Mouse (Mus musculus): ENCODE results near the gene Gm525. TPM values are rescaled to one million over a fixed set of nuclear protein-coding genes. Genes with fewer than 3 reads are reported as not detected.
"Not testable (repeated sequence)": the region's sequence is repeated elsewhere in the genome, so short reads cannot be mapped to it uniquely, and the experiment has no call there.

The Gm525 gene
- total RNA-seq, 4 experiments from 2014 or later: not detected

- DNase-seq (ENCODE audit: low spot score in 2 of 2): no peak
Observed at GRCm38 (mm10) chr11:89095306-89095705, 21.7 kb downstream of the Gm525 start.

DNA sequence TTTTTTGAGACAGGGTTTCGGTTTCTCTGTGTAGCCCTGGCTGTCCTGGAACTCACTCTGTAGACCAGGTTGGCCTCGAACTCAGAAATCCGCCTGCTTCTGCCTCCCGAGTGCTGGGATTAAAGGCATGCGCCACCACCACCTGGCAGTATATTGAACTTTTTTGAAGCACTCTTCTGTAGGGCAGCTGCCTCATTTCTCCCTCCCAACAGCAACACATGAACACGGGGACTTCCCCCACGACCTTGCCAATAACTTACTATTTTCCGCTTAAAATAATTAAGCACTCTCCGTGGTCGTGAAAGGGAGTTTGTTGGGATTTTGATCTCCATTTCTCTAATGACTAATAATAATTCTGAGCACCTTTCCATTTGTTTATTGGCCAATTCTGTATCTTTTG, 23.7 kb downstream of the Gm525 start:
- DNase-seq (ENCODE audit: low spot score in 2 of 2): not testable (repeated sequence)

- peak; percentile 68 to 77 for DNase-seq (ENCODE audit: low spot score in 2 of 2)
Observed at GRCm38 (mm10) chr11:89098083-89098835, 24.6 kb downstream of the Gm525 start.

DNA sequence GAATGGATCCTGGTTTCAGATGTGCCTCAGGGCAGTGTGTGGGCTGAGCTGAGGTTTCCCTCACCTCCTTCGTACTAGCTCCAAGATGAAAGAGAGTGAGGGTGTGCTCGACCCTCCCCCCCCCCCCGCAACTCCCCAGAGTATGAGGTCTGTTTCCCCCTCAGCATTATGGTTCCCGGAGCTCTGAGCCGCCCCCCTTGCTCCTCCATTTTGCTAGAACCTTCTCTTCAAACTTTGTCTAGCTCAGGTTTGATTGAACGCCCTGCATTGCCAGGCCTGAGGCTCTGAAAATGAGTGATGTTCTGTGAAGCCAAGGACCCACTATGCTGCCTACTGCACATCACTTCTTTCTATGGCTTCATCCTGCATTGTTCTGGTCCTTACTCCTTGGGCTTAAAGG, 25.3 kb downstream of the Gm525 start:
- no peak for DNase-seq (ENCODE audit: low spot score in 2 of 2)

GRCm38 (mm10) chr11:89100403-89100802, 26.8 kb downstream of the Gm525 start:
- peak; percentile 78 to 79 for DNase-seq (ENCODE audit: low spot score in 2 of 2)

- peak; percentile 58 to 63 for DNase-seq (ENCODE audit: low spot score in 2 of 2)
Observed at GRCm38 (mm10) chr11:89100826-89101321, 27.2 kb downstream of the Gm525 start.

DNA sequence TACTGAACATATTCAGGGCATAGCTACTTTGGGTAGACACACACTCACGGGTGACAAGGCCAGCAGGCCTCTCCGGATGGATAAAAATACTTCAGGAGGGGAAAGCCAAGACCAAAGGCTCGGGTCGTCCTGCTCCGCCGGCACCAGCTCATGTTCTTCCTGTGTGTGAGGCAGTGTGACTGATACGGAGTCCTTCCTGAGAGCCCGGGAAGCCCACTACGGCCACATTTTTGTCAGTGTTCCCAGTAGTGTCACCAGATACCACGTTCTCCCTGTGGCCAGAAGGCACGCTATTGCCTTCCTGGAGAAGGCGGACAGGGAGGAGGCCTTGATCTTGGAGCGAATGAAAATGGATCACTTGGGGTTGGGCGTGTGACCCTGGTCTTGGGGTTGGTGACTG, 29.5 kb downstream of the Gm525 start:
- peak; percentile 70 to 84 for DNase-seq (ENCODE audit: low spot score in 2 of 2)

DNA sequence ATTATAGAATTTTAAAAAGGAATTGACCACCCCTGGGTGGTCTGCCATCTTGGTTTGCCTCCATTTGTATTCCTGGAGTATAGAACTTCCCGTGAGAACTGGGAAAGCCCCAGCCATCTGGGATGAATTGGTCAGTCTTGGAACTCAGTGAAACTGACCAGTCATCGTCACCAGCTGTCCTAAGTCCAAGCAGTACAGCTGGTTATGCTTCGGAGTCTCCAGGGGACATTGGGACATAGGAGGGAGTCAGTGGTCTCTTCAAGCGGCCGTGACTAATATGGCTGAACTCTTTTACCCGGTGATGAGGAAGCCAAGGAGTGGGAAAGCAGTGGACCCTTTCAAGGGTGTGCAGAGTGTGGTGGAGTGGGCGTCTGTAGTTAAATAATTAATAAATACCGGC, 31.6 kb downstream of the Gm525 start:
- DNase-seq (ENCODE audit: low spot score in 2 of 2): no peak

DNA sequence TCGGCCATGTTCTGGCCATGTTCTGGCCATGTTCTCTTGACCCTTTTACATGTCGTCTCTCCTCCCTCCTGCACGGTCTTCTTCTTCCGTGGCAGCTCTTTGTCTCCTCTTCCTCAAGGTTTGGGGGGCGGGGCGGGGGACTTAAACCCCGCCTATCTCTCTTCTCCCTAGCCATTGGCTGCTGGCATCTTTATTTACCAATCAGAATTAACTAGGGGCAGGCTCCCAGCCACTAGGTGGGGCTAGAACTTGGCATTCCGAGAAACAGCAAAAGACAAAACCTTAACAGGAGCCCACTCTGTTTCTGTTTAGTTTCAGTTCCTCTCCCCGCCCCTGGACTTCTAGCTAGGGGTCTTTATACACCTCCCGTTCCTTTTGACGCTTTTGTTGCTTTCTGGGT, 32.2 kb downstream of the Gm525 start:
- DNase-seq (ENCODE audit: low spot score in 2 of 2): no peak

- no peak for DNase-seq (ENCODE audit: low spot score in 2 of 2)
Observed at GRCm38 (mm10) chr11:89107180-89107807, 33.7 kb downstream of the Gm525 start.

DNA sequence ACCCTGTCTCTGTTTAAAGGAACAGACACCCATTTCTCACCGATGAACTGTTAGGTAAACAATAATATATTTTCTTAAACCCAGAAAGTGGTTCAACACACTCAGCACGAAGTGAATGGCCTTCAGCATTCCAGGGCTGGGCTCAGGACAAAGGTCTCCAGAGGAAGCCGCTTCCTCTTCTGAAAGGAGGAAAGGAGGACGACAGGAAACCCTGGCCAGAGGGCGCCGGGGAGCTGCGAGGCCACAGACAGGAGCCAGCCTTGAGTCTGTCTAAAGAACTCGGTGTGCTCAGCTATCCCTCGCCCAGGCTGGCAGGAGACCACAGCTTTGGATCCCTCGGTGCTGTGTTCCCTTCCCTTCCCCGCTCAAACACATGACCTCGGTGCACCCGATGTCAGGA, 50.8 kb downstream of the Gm525 start:
- DNase-seq (ENCODE audit: low spot score in 2 of 2): no peak

GRCm38 (mm10) chr11:89130856-89131255, 57.2 kb downstream of the Gm525 start:
- DNase-seq (ENCODE audit: low spot score in 2 of 2): no peak

DNA sequence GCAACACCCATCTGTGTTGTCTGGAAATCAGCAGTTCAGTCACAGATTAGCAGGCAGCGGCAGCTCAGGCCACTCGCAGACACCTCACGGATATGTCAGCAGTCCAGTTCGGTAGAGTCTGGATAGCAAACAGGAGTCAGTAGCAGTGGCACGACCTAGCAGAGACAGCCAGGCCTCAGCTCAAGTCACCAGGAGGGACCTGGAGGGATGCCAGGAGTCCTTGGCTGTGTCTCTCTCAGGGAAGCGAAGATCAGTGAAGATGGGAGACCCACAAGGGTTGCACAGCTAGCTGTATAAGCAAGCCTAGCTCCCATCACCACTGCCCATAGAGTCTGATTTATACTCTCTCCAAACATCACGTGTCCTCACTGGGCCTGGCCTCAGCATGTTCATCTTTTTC, 58.8 kb downstream of the Gm525 start:
- DNase-seq (ENCODE audit: low spot score in 2 of 2): no peak

DNA sequence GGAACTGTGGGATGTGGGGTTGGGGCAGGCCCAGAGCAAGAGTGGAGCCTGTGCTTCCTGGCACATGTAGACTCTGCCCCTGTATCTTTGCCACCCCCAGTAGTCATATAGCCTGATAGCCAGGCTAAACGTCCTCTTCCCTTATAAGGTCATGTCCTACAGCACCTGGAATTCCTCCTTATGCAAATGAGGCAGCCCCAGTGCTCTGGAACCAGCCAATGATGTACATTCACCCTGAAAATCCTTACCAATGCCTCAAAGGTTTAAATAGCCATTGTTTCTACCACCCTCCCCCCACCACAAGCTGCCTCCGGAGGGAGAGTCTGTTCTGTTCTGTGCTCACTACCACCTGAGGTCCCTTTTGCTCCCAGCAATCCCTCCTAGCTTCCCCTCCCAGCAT, 60.6 kb downstream of the Gm525 start:
- DNase-seq (ENCODE audit: low spot score in 2 of 2): no peak

- no peak for DNase-seq (ENCODE audit: low spot score in 2 of 2)
Observed at GRCm38 (mm10) chr11:89137915-89138314, 64.3 kb downstream of the Gm525 start.

Other genes starting within 250 kb of the Gm525 start
- 10 to 100 TPM; 61.8 to 71.6 (median 65.3) TPM for gene Akap1, start 209.3 kb upstream of the Gm525 start, total RNA-seq (2022)
- gene Scpep1, start 118.4 kb upstream of the Gm525 start, total RNA-seq (2022): 1 to 10 TPM; 4.5 to 9.4 (median 6.0) TPM
- gene Elobl, start 106.9 kb upstream of the Gm525 start, total RNA-seq (2022): not detected
- gene Coil, start 103.6 kb upstream of the Gm525 start, total RNA-seq (2022): 1 to 10 TPM; 4.1 to 5.7 (median 4.4) TPM
- 1 to 10 TPM; 4.1 to 8.3 (median 6.0) TPM for gene Trim25, start 74.5 kb upstream of the Gm525 start, total RNA-seq (2022)
- 1 to 10 TPM; 2.1 to 3.6 (median 2.9) TPM for gene Dgke, start 7.0 kb upstream of the Gm525 start, total RNA-seq (2022)
- gene Nog, start 228.5 kb downstream of the Gm525 start, total RNA-seq (2022): 1 to 10 TPM; 2.0 to 3.6 (median 2.8) TPM

Measured in gastrocnemius, adult 8-10 months (tissue).